Mouse (Mus musculus) left cerebral cortex, postnatal 14 days (tissue): ENCODE results near the gene Sgk1. TPM values are rescaled to one million over a fixed set of nuclear protein-coding genes. Genes with fewer than 3 reads are reported as not detected.
A peak's percentile ranks its signal among the peaks of the same experiment; 100 is the strongest.

ENCODE experiments used
- DNase-seq, 2 experiments: peaks; one replicate each; pipeline ENCODE4 v3.0.0; 2021 to 2022; ENCODE audit warnings: low spot score in 2 of 2, mixed read lengths in 1 of 2
- intact Hi-C: fragments of 180-260 bp; cut with DNase I; formaldehyde crosslinking; loops from one replicate; pipeline ENCODE4 v1.15.1; 2025
- total RNA-seq, 2 experiments: library from RNA; stranded (reverse); gene quantifications; 2 replicates each; pipeline ENCODE4 v1.2.3; 2021

Gene Sgk1
- total RNA-seq, 2 experiments from 2014 or later = 73.2 to 94.7 TPM

- intact Hi-C loops = loop anchor here (2.0 to 10.0 kb wide), 7 partner anchors 71 to 466 kb away; partner anchors contain the start of gene Sgk1
- peak; percentile 51 to 61 for DNase-seq
Observed at GRCm38 (mm10) chr10:21993515-21994373, 111.8 kb downstream of the Sgk1 start.

GRCm38 (mm10) chr10:21994431-21994914 is 112.5 kb downstream of the Sgk1 start:
- intact Hi-C loops = loop anchor here (2.0 to 10.0 kb wide), 7 partner anchors 72 to 467 kb away; partner anchors contain the start of gene Sgk1
- DNase-seq = peak; percentile 96 to 97

DNA sequence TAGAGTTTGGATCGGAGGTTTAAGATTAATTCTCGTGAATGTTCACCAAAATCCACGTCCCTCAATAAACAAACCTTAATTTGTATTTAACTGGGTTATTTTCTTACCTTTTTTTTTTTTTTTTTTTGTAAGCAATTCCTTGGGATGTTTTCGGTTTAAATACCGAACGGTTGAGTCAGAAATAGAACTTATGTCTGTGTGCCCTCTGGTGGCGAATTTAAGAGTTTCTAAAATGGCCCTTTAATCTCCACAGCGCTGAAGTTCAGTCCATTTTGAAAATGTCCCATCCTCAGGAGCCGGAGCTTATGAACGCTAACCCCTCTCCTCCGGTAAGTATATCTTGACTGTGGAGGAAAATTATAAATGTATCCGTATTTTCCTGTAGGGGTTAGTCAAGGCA is 113.2 kb downstream of the Sgk1 start:
- intact Hi-C loops = loop anchor here (2.0 to 10.0 kb wide), 2 partner anchors 112 to 200 kb away; partner anchors contain the start of gene Sgk1
- DNase-seq = peak; percentile 73 to 78

- peak; percentile 83 to 84 for DNase-seq
- intact Hi-C loops = loop anchor here (1.0 to 10.0 kb wide), 3 partner anchors 113 to 530 kb away; partner anchors contain the start of gene Sgk1
Observed at GRCm38 (mm10) chr10:21995661-21996308, 113.8 kb downstream of the Sgk1 start.

DNA sequence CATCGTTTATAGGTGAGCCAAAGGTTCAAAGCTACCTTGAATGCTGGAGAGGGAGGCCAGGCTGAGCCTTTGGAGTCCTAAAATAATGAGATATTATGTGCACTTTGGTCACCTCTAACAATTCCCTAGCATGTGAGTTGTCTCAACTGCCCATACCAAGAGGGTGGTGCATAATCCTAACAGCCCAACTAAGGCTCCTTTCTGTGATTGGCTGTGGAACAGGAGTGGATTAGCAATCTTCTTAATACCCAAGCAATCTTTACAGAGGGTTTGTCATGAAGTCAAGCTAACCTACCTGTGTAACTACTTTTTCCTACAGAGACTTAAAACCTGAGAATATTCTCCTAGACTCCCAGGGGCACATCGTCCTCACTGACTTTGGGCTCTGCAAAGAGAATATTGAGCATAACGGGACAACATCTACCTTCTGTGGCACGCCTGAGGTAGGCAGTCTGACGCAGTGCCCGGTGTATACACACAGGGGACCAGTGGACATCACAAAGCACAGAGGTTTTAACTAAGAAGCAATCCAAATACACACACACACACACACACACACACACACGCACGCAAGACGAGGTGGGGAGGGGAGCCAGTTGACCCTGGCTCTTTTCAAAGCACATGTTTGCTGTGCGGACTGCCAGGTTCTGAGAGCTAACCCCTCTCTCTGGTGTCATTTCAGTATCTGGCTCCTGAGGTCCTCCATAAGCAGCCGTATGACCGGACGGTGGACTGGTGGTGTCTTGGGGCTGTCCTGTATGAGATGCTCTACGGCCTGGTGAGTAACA is 114.9 kb downstream of the Sgk1 start:
- intact Hi-C loops = loop anchor here (1.0 to 10.0 kb wide), 2 partner anchors 202 to 532 kb away; no protein-coding TSS in a partner anchor
- no peak for DNase-seq

GRCm38 (mm10) chr10:21997550-21998204 is 115.7 kb downstream of the Sgk1 start:
- no peak for DNase-seq
- intact Hi-C loops = loop anchor here (10.0 kb wide), 1 partner anchor 203 kb away; no protein-coding TSS in a partner anchor

- intact Hi-C loops = loop anchor here (10.0 kb wide), 1 partner anchor 204 kb away; no protein-coding TSS in a partner anchor
- no peak for DNase-seq
Observed at GRCm38 (mm10) chr10:21998503-21999180, 116.7 kb downstream of the Sgk1 start.

- DNase-seq = peak in 1 of 2 experiments; percentile 22
- intact Hi-C loops = no loop called here
Observed at GRCm38 (mm10) chr10:22000491-22001306, 118.7 kb downstream of the Sgk1 start.

- intact Hi-C loops = no loop called here
Observed at GRCm38 (mm10) chr10:22001621-22002020, 119.6 kb downstream of the Sgk1 start.

DNA sequence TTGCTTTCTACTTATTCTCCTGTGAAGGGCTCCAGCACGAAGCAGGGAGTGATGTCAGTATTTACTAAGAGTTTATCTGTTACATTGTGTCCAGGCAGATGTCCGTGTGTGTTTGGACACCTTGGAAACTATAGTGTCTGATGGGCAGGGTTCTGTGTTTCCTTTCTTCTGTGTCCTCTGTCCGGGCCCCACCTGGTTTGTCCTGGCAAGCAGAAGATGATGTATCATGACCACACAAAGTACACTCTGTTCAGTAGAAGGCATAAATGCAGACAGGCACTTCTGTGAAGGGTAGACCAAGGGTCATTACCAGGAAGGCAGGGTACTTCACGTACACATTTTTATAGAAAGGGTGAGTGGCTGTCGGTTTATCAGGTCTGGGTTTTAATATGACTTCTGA is 122.8 kb downstream of the Sgk1 start:
- intact Hi-C loops = no loop called here
- no peak for DNase-seq

More at GRCm38 (mm10) chr10:22001621-22002020, 119.6 kb downstream of the Sgk1 start:
- no peak for DNase-seq

DNA sequence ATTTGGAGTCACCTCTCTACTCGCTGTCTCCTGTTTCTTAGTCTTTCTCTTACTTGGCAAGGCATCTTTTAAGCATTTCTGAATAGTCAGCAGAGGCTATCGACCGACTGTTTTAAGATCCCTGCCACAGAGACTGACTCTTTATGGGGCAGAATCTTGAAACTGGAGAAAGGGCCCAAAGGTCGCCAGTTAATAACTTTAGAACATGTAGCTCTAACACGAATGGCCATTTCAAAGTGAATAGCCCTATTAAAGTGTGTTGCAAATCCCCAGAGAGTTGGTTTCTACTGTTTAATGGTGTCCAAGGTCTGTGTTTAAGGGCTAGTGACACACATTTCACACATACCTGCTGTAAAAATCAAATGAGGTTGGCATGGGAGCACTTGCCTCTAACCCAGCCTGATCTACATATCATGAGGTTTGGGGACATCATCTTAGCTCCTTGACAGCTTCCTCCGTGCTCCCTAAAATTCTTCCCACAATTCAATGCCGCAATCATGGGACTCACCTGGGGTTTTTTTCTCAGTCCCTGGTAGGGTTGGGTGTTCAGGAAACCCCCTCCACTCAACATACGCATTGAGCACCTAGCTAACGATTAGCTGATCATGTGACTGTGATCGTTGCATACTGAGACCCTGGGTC is 125.3 kb downstream of the Sgk1 start:
- DNase-seq = no peak
- intact Hi-C loops = no loop called here

DNA sequence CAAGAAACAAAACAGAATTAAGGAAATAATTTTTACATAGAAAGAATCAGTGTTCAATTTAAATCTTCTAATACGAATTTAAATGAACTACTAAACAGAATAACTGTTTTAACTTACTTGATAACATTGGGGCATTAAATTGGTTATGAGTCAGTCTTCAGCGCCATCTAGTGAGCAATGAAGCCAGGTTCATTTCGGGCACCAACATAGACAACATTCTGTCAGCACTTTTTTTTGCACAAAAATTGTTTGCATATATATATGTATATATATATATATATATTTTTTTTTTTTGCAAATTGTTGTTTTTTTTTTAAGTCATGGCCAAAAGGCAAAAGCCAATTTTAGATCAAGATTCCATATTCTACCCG is 125.8 kb downstream of the Sgk1 start:
- intact Hi-C loops = loop anchor here (1.0 kb wide), 1 partner anchor 624 kb away; no protein-coding TSS in a partner anchor
- peak; percentile 77 to 86 for DNase-seq

DNA sequence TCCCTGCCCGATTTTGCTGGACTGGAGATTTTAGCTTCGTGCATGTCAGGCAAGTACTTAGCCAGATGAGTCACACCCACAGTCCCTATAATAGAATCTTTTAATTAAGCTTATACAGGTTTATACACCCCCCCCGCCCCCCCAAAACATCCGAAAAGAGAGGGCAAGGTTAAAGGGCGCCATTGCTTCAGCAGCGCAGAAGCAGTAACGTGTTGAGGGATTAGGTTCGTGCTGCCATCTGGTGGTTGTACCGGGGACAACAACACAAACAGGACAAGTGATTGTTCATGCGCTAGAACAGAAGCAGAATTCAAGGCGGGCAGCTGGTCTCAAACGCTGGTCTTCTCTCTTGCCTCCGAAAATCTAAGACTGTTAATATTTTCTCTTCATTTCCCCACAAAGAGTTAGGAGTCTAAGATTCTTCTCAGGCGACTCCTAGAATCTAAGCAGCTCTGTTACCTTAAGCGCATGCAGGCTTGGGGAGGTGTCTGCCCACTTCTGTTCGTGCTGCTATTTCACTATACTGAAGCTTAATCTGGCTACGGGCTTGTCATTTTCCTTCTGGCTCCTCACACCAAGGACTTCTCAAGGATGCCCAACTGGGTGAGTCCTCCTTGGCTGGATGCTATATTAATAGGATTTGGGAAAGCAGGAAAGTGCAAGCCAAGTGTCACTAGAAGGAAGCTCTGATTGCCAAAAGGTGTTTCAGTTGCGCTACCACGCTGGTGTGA is 128.3 kb downstream of the Sgk1 start:
- intact Hi-C loops = no loop called here

GRCm38 (mm10) chr10:22017469-22018159 is 135.6 kb downstream of the Sgk1 start:
- no peak for DNase-seq
- intact Hi-C loops = no loop called here

More for the DNA sequence above, 128.3 kb downstream of the Sgk1 start:
- peak; percentile 92 to 93 for DNase-seq

- intact Hi-C loops = no loop called here
- no peak for DNase-seq
Observed at GRCm38 (mm10) chr10:22018618-22019017, 136.6 kb downstream of the Sgk1 start.
